Mouse (Mus musculus) layer of hippocampus, postnatal 25 days (tissue): ENCODE data around the gene Svs1. TPM values are rescaled to one million over a fixed set of nuclear protein-coding genes. Genes with fewer than 3 reads are reported as not detected.

ENCODE experiments used
- DNase-seq, 2 experiments: peaks; one replicate each; pipeline ENCODE4 v3.0.0; 2022; ENCODE audit warnings: mixed read lengths in 2 of 2, low spot score in 1 of 2; ENCODE audit errors: extremely low spot score in 1 of 2
- total RNA-seq, 2 experiments: library from RNA; stranded (reverse); gene quantifications; 2 replicates each; pipeline ENCODE4 v1.2.3; 2021

Gene Svs1
- total RNA-seq, 2 experiments from 2014 or later: not detected

DNA sequence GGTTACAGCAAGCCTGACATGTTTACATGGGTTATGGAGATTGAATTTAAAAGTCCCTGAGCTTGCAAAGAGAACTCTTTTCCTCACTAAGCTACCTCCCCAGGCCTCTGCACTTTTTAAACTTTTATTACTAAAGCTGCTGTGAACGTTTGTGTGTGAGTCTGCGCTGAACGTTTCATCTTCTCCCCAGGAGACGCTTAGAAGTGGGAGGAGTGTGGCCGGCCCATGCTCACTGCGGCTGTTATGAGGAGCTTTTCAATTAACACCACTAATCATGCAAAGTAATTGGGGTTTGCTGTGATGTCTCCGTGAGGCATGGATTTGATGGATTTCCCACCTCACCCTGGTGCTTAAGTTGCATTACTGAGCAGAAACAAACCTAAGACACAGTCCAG lies 22.5 kb downstream of the Svs1 start:
- DNase-seq: no peak

DNA sequence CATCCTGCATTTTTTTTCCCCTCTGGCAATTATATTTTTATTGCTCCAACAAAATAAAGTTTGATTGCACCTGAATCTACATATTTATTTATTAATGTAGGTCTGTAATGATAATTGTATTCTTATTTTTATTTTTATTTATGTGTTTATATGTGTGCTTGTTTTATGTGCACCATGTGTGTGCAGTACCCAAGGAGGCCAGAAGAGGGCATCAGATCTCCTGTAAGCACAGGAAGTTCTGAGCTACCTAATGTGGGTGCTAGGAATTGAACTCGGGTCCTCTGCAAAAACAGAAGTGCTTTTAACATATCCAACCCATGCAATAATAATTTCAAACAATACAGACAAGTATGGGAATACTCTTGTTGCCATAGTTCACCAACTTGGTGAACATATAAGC lies 23.0 kb downstream of the Svs1 start:
- no peak for DNase-seq

GRCm38 (mm10) chr6:49011191-49011590 lies 24.5 kb downstream of the Svs1 start:
- no peak for DNase-seq

DNA sequence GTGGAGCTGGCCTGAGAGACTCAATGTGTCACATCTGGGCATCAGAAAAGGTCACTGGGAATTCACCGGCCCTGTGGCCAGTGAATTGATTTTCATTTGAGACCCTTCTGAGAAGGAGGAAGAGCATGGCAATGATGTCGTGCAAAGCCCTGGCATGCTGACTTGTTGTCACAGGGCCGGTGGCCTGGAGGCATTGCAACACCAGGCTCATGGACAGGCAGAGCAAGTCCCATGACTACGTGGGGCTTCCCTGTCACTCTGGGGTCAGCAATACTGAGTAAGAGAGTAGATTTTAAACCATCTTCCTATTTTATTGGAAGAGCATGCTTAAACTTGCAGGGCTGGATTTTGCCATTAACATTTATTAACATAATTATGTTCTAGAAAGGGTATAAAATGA lies 26.4 kb downstream of the Svs1 start:
- no peak for DNase-seq

DNA sequence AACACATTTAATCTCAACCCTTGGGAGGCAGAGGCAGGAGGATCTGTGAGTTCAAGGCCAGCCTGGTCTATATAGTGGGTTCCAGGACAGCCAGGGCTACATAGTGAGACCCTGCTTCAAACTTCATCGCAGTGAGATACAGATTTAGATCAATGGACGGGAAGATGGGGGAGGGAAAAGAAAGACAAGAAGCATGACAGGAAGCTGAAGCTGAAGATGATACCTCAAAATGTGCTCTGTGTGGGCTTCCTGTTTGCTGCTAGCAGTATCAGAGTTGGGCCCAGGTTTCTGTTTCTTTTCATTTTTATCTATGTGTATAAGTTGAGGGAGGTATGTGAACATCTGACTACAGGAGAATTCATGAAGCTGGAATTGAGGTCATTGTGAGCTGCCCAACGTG lies 26.8 kb downstream of the Svs1 start:
- no peak for DNase-seq

- DNase-seq: no peak
Observed at GRCm38 (mm10) chr6:49017150-49017549, 30.5 kb downstream of the Svs1 start.

- no peak for DNase-seq
Observed at GRCm38 (mm10) chr6:49019341-49019740, 32.7 kb downstream of the Svs1 start.

GRCm38 (mm10) chr6:49021141-49022012 lies 34.7 kb downstream of the Svs1 start:
- no peak for DNase-seq

GRCm38 (mm10) chr6:49022384-49022783 lies 35.7 kb downstream of the Svs1 start:
- DNase-seq: no peak

DNA sequence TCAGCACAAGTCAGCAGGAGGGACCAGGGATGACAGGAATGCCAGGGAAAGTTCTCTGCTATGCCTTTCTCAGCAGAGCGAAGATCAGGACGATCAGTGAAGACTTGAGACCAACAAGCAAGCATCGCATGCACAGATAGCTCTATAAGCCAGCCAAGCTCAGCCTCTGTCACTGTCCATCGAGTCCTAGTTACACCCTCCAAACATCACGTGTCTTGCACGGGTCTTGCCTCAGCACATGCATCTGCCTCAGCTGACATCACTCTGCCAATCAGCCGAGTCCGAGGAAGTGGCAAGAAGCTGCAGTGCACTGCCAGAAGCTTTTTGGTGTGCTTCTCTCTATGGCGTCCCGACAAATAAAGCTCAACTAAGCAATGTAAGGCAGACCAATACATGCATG lies 36.7 kb downstream of the Svs1 start:
- no peak for DNase-seq

- DNase-seq: no peak
Observed at GRCm38 (mm10) chr6:49025290-49025689, 38.6 kb downstream of the Svs1 start.

GRCm38 (mm10) chr6:49026496-49026895 lies 39.8 kb downstream of the Svs1 start:
- no peak for DNase-seq

- DNase-seq: no peak
Observed at GRCm38 (mm10) chr6:49028019-49028418, 41.4 kb downstream of the Svs1 start.

DNA sequence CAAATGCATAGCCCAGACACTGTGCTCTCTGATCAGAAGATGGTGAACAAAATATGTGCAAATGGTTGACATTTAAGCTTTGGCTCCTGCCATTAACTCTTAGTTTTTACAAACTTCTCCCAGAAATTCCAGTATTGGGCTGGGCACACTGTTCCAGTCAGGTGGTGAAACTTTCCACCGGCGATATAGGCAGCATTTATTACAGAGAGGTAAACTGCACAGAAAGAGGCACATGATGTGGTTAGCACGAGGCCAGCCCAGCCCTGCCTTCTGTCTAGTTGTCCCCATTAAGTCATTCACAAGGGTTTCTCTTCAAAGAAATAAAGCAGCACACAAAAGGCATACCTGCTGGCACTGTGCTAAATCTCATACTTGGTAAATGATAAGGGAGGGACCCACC lies 42.0 kb downstream of the Svs1 start:
- DNase-seq: no peak

DNA sequence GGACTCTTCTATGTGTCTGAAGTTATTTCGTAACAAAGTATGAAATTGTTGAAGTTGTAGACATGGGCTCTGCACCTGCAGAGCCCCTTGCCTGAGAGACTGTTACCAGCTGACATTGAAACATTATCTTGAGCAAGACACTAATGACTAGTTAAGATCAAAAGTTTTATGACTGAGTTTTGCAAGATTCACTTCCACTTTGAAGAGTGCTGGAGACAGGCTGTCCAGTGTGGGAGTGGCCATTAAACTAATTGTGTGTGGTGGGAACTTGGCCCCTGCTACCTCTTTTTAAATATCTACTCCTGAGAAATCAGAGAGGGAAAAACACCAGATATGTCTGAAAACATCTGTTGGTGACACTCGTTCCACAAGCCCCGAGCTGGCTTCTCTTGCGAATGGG lies 44.6 kb downstream of the Svs1 start:
- no peak for DNase-seq

GRCm38 (mm10) chr6:49032783-49033182 lies 46.1 kb downstream of the Svs1 start:
- DNase-seq: no peak

GRCm38 (mm10) chr6:49036275-49037267 lies 49.9 kb downstream of the Svs1 start, which contains the start of gene Gpnmb:
Gene Gpnmb, plus strand, starts transcription at chr6:49036546.
- DNase-seq: no peak

GRCm38 (mm10) chr6:49037268-49037662 lies 50.6 kb downstream of the Svs1 start:
- no peak for DNase-seq

DNA sequence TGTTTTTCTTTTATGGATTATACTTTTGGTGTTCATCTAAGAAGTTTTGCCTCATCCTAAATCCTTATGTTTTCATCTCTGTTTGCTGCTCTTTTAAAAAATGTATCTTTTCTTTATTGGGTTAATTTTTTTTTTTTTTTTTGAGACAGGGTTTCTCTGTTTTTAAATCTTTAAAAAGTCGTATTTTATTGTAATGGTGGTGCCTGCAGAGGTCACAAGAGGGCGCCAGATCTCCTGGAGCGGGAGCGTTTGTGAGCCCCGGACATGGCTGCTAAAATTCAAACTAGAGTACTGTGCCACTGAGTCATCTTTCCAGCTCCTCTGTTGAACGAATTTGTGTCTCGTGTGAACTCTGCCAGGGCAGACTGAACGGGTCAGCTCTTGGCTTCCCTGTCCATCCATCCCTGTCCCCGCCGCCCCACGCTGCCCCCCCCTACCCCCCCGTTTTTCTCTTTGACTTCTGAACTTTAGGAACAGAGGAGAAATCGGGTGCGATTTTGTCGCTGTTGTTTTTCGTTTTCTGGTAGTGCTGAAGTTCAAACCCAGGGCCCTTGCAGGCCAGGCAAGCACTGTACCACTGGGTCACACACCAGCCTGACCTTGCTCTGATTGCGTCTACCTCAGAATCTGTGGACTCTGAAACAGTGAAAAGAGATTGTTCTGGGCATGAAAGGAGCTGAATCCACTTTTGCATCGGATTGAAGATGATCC lies 53.0 kb downstream of the Svs1 start:
- DNase-seq: peak in 1 of 2 experiments; percentile 73
